Mouse (Mus musculus) ES-Bruce4 (cell line): ENCODE measurements around the gene Rab15. TPM values are rescaled to one million over a fixed set of nuclear protein-coding genes. Genes with fewer than 3 reads are reported as not detected.

Source experiments
- H3K27ac ChIP-seq: 2 replicates; pipeline ENCODE4 v1.5.1; 2012; ENCODE audit warnings: low read length, inconsistent platforms; ENCODE audit not compliant: insufficient read depth
- H3K27me3 ChIP-seq: 2 replicates; pipeline ENCODE4 v1.6.1; 2012; ENCODE audit warnings: mild to moderate bottlenecking, low read length, inconsistent platforms; ENCODE audit not compliant: control insufficient read depth, poor library complexity, insufficient read depth, severe bottlenecking
- H3K36me3 ChIP-seq: 2 replicates; pipeline ENCODE4 v1.6.1; 2012; ENCODE audit warnings: inconsistent platforms, mild to moderate bottlenecking, low read length, moderate library complexity; ENCODE audit not compliant: control insufficient read depth, poor library complexity, insufficient read depth, severe bottlenecking
- H3K4me1 ChIP-seq: one replicate; pipeline ENCODE4 v1.8.1; 2011; ENCODE audit warnings: low read length; ENCODE audit not compliant: control insufficient read depth, insufficient read depth
- H3K4me3 ChIP-seq: 2 replicates; pipeline ENCODE4 v1.5.1; 2011; ENCODE audit warnings: low read depth, mild to moderate bottlenecking, low read length
- H3K9ac ChIP-seq: 2 replicates; pipeline ENCODE4 v1.6.1; 2012; ENCODE audit warnings: low read depth, mild to moderate bottlenecking, inconsistent platforms; ENCODE audit not compliant: poor library complexity, severe bottlenecking
- H3K9me3 ChIP-seq: replicated peaks from 2 replicates; pipeline ENCODE4 v1.6.1; 2012; ENCODE audit warnings: mild to moderate bottlenecking, low read length, inconsistent platforms; ENCODE audit not compliant: control insufficient read depth, poor library complexity, insufficient read depth, severe bottlenecking
- CTCF ChIP-seq: IDR thresholded peaks from one replicate; pipeline ENCODE4 v1.8.1; 2011; ENCODE audit warnings: low read depth, low read length
- EP300 ChIP-seq: IDR thresholded peaks from 2 replicates; pipeline ENCODE4 v1.6.1; 2011; ENCODE audit warnings: low read depth, low read length; ENCODE audit not compliant: insufficient read depth
- POLR2A ChIP-seq: IDR thresholded peaks from one replicate; pipeline ENCODE4 v1.8.1; 2011; ENCODE audit warnings: low read length; ENCODE audit not compliant: insufficient read depth
- polyA plus RNA-seq: library from polyadenylated mRNA; stranded (reverse); fragments of >200 nt; gene quantifications from 2 replicates; pipeline ENCODE4 v1.2.4, GENCODE M21; 2011; ENCODE audit warnings: low read depth; ENCODE audit not compliant: missing spikeins, insufficient read depth, insufficient read length

Rab15 gene
- polyA plus RNA-seq, 1 experiment: 34.2 TPM

DNA sequence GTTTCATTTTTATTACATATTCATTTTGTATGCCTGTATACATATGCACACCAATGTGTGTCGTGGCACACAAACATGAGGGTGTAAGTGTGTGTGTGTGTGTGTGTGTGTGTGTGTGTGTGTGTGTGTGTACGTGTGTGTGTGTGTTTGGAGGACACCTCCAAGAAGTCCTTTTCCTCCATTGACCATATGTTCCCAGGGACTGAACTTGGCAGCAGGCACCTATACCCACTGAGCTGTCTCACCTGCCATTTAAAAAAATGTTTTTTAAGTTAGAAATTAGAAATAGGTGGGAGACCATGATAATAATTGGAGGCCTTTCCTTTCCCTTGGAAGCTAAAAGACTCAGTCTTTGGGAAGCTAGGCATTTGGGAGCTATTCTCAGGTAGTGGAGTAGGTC is 8.6 kb downstream of the Rab15 start:
- no peaks in the 10 kb centered on the region for H3K9me3 ChIP-seq
- no peak overlapping the region for H3K4me3 ChIP-seq
- no peaks in the 10 kb centered on the region for H3K27me3 ChIP-seq
- H3K4me1 ChIP-seq: peaks cover 8% of the 10 kb centered on the region
- no peak overlapping the region for H3K9ac ChIP-seq
- TF ChIP-seq POLR2A: no peak
- TF ChIP-seq EP300: no peak
- no peak for TF ChIP-seq CTCF
- no peak overlapping the region for H3K27ac ChIP-seq
- no peaks in the 10 kb centered on the region for H3K36me3 ChIP-seq

DNA sequence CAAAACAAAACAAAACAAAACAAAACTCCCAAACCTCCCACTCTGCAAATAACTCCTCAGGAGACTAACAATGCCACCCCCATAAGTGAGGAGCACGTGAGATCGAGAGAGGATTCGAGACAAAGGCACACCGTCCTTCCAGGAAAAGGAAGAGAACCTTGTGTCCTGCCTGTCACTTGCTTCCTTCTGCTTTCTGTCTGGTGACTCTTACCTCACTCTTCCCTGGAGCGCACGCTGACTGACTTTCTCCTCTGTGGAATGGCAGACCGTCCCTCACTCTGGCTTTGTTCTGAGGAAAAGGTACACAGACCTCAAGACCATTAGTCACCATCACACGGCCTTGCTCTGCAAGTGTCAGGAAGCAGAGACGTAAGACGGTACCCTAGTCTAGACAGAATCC is 9.2 kb downstream of the Rab15 start:
- Histone ChIP-seq H3K9me3 (no peaks in the 10 kb centered on the region), H3K9ac (no peak overlapping the region), H3K4me3 (no peak overlapping the region), H3K27ac (no peak overlapping the region), H3K36me3 (no peaks in the 10 kb centered on the region), H3K4me1 (peaks cover 5% of the 10 kb centered on the region), H3K27me3 (no peaks in the 10 kb centered on the region)
- no peak for TF ChIP-seq EP300
- TF ChIP-seq POLR2A: no peak
- no peak for TF ChIP-seq CTCF

DNA sequence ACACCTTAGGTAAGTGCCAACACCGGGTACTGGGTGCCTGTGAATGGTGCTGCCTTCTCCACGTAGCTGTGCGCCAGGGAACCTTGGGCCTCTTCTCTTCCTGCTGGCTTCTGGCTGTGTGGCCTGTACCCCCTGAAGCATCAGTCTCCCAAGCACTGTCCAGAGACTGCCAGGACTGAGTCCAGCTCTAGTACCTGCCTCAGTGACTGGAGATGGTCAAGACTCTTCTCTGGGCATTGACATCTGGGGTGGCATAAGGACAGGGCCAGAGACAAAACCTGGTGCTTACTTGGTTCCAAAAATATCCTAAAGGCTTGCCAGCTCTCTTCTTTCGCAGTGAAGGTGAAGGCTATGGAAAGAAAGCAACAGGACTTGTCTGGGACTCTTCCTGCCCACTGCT is 11.7 kb downstream of the Rab15 start:
- H3K9ac ChIP-seq: no peak overlapping the region
- no peaks in the 10 kb centered on the region for H3K27me3 ChIP-seq
- H3K9me3 ChIP-seq: no peaks in the 10 kb centered on the region
- H3K4me1 ChIP-seq: peaks cover 3% of the 10 kb centered on the region
- TF ChIP-seq EP300 (no peak), CTCF (no peak), POLR2A (no peak)
- H3K36me3 ChIP-seq: no peaks in the 10 kb centered on the region
- no peak overlapping the region for H3K27ac ChIP-seq
- H3K4me3 ChIP-seq: no peak overlapping the region

DNA sequence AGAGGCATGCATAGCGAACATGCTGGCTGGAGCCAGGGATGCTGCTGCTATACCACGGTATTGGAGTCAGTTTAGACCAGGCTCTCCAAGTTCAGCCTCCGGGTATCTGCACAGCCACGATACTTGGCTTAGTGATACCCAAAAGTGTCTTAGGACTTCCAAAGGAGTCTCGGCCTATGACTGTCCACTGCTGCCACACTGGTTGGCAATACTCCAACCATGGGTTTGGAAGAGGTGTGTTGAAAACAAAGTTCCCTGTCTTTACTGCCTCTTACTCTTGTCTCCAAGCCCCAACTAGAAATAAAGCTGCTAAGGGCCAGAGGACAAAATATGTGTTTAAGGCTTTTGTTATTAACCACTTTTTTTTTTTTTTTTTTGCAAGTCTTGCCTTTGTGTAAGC is 12.2 kb downstream of the Rab15 start:
- Histone ChIP-seq H3K9ac (no peak overlapping the region), H3K36me3 (no peaks in the 10 kb centered on the region), H3K27ac (no peak overlapping the region), H3K27me3 (no peaks in the 10 kb centered on the region), H3K9me3 (no peaks in the 10 kb centered on the region), H3K4me3 (no peak overlapping the region), H3K4me1 (peaks cover 3% of the 10 kb centered on the region)
- TF ChIP-seq POLR2A: no peak
- no peak for TF ChIP-seq CTCF
- no peak for TF ChIP-seq EP300

DNA sequence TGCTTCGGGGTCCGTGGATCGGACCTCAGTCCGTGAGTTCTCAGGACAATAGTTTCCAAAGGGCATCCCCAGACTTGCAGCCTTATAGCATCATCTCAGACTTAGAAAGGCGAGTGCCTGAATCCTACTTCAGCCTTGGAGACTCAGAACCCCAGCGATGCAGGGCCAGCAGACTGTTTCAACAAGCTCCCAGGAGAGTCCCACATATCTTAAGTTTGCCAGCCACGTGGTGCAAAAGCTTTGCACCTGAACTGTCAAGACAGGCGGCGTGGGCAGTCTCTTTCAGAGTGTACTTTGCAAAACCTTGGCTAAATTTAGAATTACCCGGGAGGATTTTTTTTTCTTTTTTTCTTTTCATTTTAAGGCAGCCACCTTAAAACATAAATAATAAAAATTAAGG is 14.9 kb downstream of the Rab15 start:
- no peaks in the 10 kb centered on the region for H3K27me3 ChIP-seq
- no peaks in the 10 kb centered on the region for H3K36me3 ChIP-seq
- no peaks in the 10 kb centered on the region for H3K9me3 ChIP-seq
- TF ChIP-seq EP300 (no peak), POLR2A (no peak), CTCF (no peak)
- peaks cover 3% of the 10 kb centered on the region for H3K4me1 ChIP-seq
- H3K4me3 ChIP-seq: no peak overlapping the region
- no peak overlapping the region for H3K9ac ChIP-seq
- no peak overlapping the region for H3K27ac ChIP-seq

DNA sequence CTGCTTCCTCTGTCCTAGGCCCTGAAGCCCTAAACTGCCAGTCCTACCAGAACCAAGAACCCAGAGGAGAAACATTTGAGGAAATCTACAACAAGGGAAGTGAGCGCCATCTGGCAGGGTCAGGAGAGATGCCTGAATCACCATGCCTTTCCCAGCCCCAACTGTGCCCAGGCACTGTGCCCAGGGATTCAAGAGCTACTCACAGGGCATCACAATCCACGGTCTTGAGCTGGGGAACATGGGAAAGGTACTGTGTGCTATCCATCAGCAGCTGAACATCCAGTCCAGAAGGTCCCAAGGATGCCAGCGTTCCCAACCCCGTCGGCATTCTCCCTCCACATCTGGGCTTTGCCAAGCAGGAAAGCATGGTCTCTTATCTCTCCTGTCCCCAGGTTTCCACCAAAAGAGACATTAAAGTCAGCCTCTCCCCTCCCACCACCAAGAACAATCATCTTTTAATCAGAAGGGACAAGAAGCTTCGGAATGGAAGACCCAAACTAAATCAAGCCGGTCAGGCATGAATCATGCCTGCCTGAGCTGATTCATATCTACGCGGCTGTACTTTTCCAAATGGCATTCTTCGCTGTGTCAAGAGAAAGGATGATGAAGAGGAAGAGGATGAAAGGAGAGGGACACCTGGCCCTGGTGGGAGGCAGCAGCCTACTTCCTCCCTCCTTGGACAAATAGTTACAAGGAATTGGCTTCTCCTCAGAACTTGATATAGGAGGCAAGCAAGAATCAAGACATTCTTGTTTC is 17.5 kb downstream of the Rab15 start:
- H3K27me3 ChIP-seq: no peaks in the 10 kb centered on the region
- H3K4me1 ChIP-seq: peaks cover 3% of the 10 kb centered on the region
- no peak overlapping the region for H3K27ac ChIP-seq
- no peak overlapping the region for H3K4me3 ChIP-seq
- no peaks in the 10 kb centered on the region for H3K36me3 ChIP-seq
- TF ChIP-seq EP300 (no peak), POLR2A (no peak), CTCF (no peak)
- H3K9ac ChIP-seq: no peak overlapping the region
- H3K9me3 ChIP-seq: no peaks in the 10 kb centered on the region
